Mouse (Mus musculus) frontal cortex, postnatal 36 days (tissue): ENCODE data around the gene Il31ra.
"Not testable (repeated sequence)": the region's sequence is repeated elsewhere in the genome, so short reads cannot be mapped to it uniquely, and the experiment has no call there.

ENCODE experiments used
- DNase-seq, 2 experiments: peaks; one replicate each; pipeline ENCODE4 v3.0.0; 2022; ENCODE audit warnings: low spot score in 2 of 2

Il31ra gene

GRCm38 (mm10) chr13:112594260-112594659 lies at the start of gene Il31ra:
Gene Il31ra (minus strand): TSS chr13:112594360.
- DNase-seq, result not testable (repeated sequence)

GRCm38 (mm10) chr13:112642897-112643296 lies 48.7 kb upstream of the Il31ra start:
- no peak for DNase-seq

GRCm38 (mm10) chr13:112639111-112639510 lies 45.0 kb upstream of the Il31ra start:
- DNase-seq, result no peak

GRCm38 (mm10) chr13:112636498-112636897 lies 42.3 kb upstream of the Il31ra start:
- no peak for DNase-seq

- DNase-seq, result no peak
Observed at GRCm38 (mm10) chr13:112635174-112635837, 41.1 kb upstream of the Il31ra start.

- DNase-seq, result no peak
Observed at GRCm38 (mm10) chr13:112625566-112625965, 31.4 kb upstream of the Il31ra start.

- no peak for DNase-seq
Observed at GRCm38 (mm10) chr13:112624622-112625021, 30.5 kb upstream of the Il31ra start.

- no peak for DNase-seq
Observed at GRCm38 (mm10) chr13:112623656-112624055, 29.5 kb upstream of the Il31ra start.

GRCm38 (mm10) chr13:112621592-112621991 lies 27.4 kb upstream of the Il31ra start:
- DNase-seq, result no peak

- DNase-seq, result no peak
Observed at GRCm38 (mm10) chr13:112608606-112609005, 14.4 kb upstream of the Il31ra start.

- no peak for DNase-seq
Observed at GRCm38 (mm10) chr13:112604411-112604810, 10.3 kb upstream of the Il31ra start.

GRCm38 (mm10) chr13:112603839-112604238 lies 9.7 kb upstream of the Il31ra start:
- no peak for DNase-seq

- DNase-seq, result no peak
Observed at GRCm38 (mm10) chr13:112602607-112603006, 8.4 kb upstream of the Il31ra start.

- DNase-seq, result no peak
Observed at GRCm38 (mm10) chr13:112590254-112590653, 3.9 kb downstream of the Il31ra start.

GRCm38 (mm10) chr13:112589625-112590024 lies 4.5 kb downstream of the Il31ra start:
- DNase-seq, result no peak

- no peak for DNase-seq
Observed at GRCm38 (mm10) chr13:112584556-112585237, 9.5 kb downstream of the Il31ra start.

- DNase-seq, result no peak
Observed at GRCm38 (mm10) chr13:112582291-112582690, 11.9 kb downstream of the Il31ra start.

GRCm38 (mm10) chr13:112581796-112582195 lies 12.4 kb downstream of the Il31ra start:
- no peak for DNase-seq

- no peak for DNase-seq
Observed at GRCm38 (mm10) chr13:112580590-112581320, 13.4 kb downstream of the Il31ra start.

- DNase-seq, result peak; percentile 100
Observed at GRCm38 (mm10) chr13:112578041-112578440, 16.1 kb downstream of the Il31ra start.

GRCm38 (mm10) chr13:112573800-112574199 lies 20.4 kb downstream of the Il31ra start:
- DNase-seq, result no peak

GRCm38 (mm10) chr13:112570768-112571167 lies 23.4 kb downstream of the Il31ra start:
- DNase-seq, result no peak

GRCm38 (mm10) chr13:112569606-112570005 lies 24.6 kb downstream of the Il31ra start:
- DNase-seq, result no peak
